Mouse (Mus musculus) MEL (cell line): ENCODE measurements around the gene Atp8a1. TPM values are rescaled to one million over a fixed set of nuclear protein-coding genes. Genes with fewer than 3 reads are reported as not detected.

Source experiments
- DNase-seq: peaks from one replicate; pipeline ENCODE4 v3.0.0; 2011; ENCODE audit warnings: low read depth, low spot score
- H3K27ac ChIP-seq: 2 replicates; pipeline ENCODE4 v1.5.1; 2012; ENCODE audit warnings: low read depth, mild to moderate bottlenecking, control low read depth, low read length, moderate library complexity; ENCODE audit not compliant: control insufficient read depth
- H3K27me3 ChIP-seq, 2 experiments: fragments of 150-350 bp in 1 of 2; sonication (generic) in 1 of 2; 2 replicates each; pipeline ENCODE4 v1.6.1; 2012; ENCODE audit warnings: low read length in 2 of 2, mild to moderate bottlenecking in 2 of 2, improper control_type of control experiment in 1 of 2, moderate library complexity in 1 of 2; ENCODE audit not compliant: insufficient read depth in 2 of 2, control insufficient read depth in 1 of 2
- H3K36me3 ChIP-seq, 2 experiments: 2 replicates each; pipeline ENCODE4 v1.6.1; 2012 to 2014; ENCODE audit warnings: low read length in 2 of 2, improper control_type of control experiment in 1 of 2, inconsistent platforms in 1 of 2, mild to moderate bottlenecking in 1 of 2; ENCODE audit not compliant: insufficient read depth in 2 of 2, control insufficient read depth in 1 of 2
- H3K4me1 ChIP-seq, 2 experiments: fragments of 150-350 bp in 1 of 2; sonication (generic) in 1 of 2; 2 replicates each; pipeline ENCODE4 v1.6.1; 2012; ENCODE audit warnings: low read length in 2 of 2, improper control_type of control experiment in 1 of 2, mild to moderate bottlenecking in 1 of 2; ENCODE audit not compliant: insufficient read depth in 2 of 2, control insufficient read depth in 1 of 2
- H3K4me3 ChIP-seq, 2 experiments: fragments of 150-350 bp in 1 of 2; sonication (generic) in 1 of 2; 2 replicates each; pipeline ENCODE4 v1.5.1; 2012; ENCODE audit warnings: low read depth in 2 of 2, low read length in 2 of 2, mild to moderate bottlenecking in 2 of 2, moderate library complexity in 2 of 2, control low read depth in 1 of 2, improper control_type of control experiment in 1 of 2; ENCODE audit not compliant: control insufficient read depth in 1 of 2, insufficient read depth in 1 of 2
- H3K79me2 ChIP-seq: 2 replicates; pipeline ENCODE4 v1.6.1; 2012; ENCODE audit warnings: mild to moderate bottlenecking, low read length, moderate library complexity; ENCODE audit not compliant: control insufficient read depth, poor library complexity, insufficient read depth
- H3K9ac ChIP-seq: 2 replicates; pipeline ENCODE4 v1.6.1; 2012; ENCODE audit warnings: low read depth, mild to moderate bottlenecking, control low read depth, low read length, moderate library complexity; ENCODE audit not compliant: control insufficient read depth, poor library complexity, severe bottlenecking
- H3K9me3 ChIP-seq: fragments of 150-350 bp; sonication (generic); replicated peaks from 2 replicates; pipeline ENCODE4 v1.6.1; 2012; ENCODE audit warnings: mild to moderate bottlenecking, low read length, improper control_type of control experiment, moderate library complexity; ENCODE audit not compliant: insufficient read depth
- E2F4 ChIP-seq: IDR thresholded peaks from 2 replicates; pipeline ENCODE4 v1.6.1; 2011; ENCODE audit warnings: low read depth, low read length, improper control_type of control experiment, borderline replicate concordance
- ETS1 ChIP-seq: IDR thresholded peaks from 2 replicates; pipeline ENCODE4 v1.6.1; 2012; ENCODE audit warnings: low read depth, mild to moderate bottlenecking, inconsistent platforms, low read length, improper control_type of control experiment, moderate library complexity
- GATA1 ChIP-seq: IDR thresholded peaks from 2 replicates; pipeline ENCODE4 v1.6.1; 2011; ENCODE audit warnings: low read depth, low read length, improper control_type of control experiment
- HCFC1 ChIP-seq: IDR thresholded peaks from 2 replicates; pipeline ENCODE4 v1.6.1; 2012; ENCODE audit warnings: low read depth, mild to moderate bottlenecking, inconsistent platforms, low read length, improper control_type of control experiment, moderate library complexity
- JUND ChIP-seq: IDR thresholded peaks from 2 replicates; pipeline ENCODE4 v1.6.1; 2011; ENCODE audit warnings: low read depth, mild to moderate bottlenecking, improper control_type of control experiment, low read length
- MAFK ChIP-seq: IDR thresholded peaks from 2 replicates; pipeline ENCODE4 v1.6.1; 2011; ENCODE audit warnings: low read depth, mild to moderate bottlenecking, low read length, improper control_type of control experiment, borderline replicate concordance
- MAX ChIP-seq: IDR thresholded peaks from 2 replicates; pipeline ENCODE4 v1.6.1; 2011; ENCODE audit warnings: low read length, improper control_type of control experiment
- MAZ ChIP-seq: IDR thresholded peaks from 2 replicates; pipeline ENCODE4 v1.6.1; 2012; ENCODE audit warnings: low read depth, mild to moderate bottlenecking, inconsistent platforms, low read length, improper control_type of control experiment
- MXI1 ChIP-seq: IDR thresholded peaks from 2 replicates; pipeline ENCODE4 v1.6.1; 2011; ENCODE audit warnings: mild to moderate bottlenecking, low read depth, low read length, improper control_type of control experiment
- MYB ChIP-seq: IDR thresholded peaks from 2 replicates; pipeline ENCODE4 v1.6.1; 2011; ENCODE audit warnings: mild to moderate bottlenecking, low read depth, low read length, improper control_type of control experiment
- MYC ChIP-seq: IDR thresholded peaks from 2 replicates; pipeline ENCODE4 v1.6.1; 2011; ENCODE audit warnings: low read depth, mild to moderate bottlenecking, low read length, improper control_type of control experiment, moderate library complexity
- POLR2A ChIP-seq, 2 experiments: IDR thresholded peaks; 2 replicates each; pipeline ENCODE4 v1.6.1; 2011 to 2012; ENCODE audit warnings: low read length in 2 of 2, mild to moderate bottlenecking in 2 of 2, control low read depth in 1 of 2, improper control_type of control experiment in 1 of 2, low read depth in 1 of 2, moderate library complexity in 1 of 2; ENCODE audit not compliant: control insufficient read depth in 1 of 2, insufficient read depth in 1 of 2, poor library complexity in 1 of 2
- SIN3A ChIP-seq: IDR thresholded peaks from 2 replicates; pipeline ENCODE4 v1.6.1; 2012; ENCODE audit warnings: low read length, improper control_type of control experiment, inconsistent platforms
- TAL1 ChIP-seq: IDR thresholded peaks from 2 replicates; pipeline ENCODE4 v1.6.1; 2012; ENCODE audit warnings: mild to moderate bottlenecking, inconsistent platforms, low read length, moderate library complexity, mixed read lengths
- TCF12 ChIP-seq: IDR thresholded peaks from 2 replicates; pipeline ENCODE4 v1.6.1; 2014; ENCODE audit warnings: low read depth, mild to moderate bottlenecking, inconsistent platforms, low read length, improper control_type of control experiment, moderate library complexity
- USF2 ChIP-seq, 2 experiments: IDR thresholded peaks; 2 replicates each; pipeline ENCODE4 v1.6.1; 2011 to 2012; ENCODE audit warnings: improper control_type of control experiment in 2 of 2, low read length in 2 of 2, borderline replicate concordance in 1 of 2, inconsistent platforms in 1 of 2, low read depth in 1 of 2, mild to moderate bottlenecking in 1 of 2; ENCODE audit not compliant: insufficient read depth in 1 of 2
- ZC3H11A ChIP-seq: IDR thresholded peaks from 2 replicates; pipeline ENCODE4 v1.6.1; 2012; ENCODE audit warnings: low read depth, mild to moderate bottlenecking, inconsistent platforms, low read length, improper control_type of control experiment
- ZKSCAN1 ChIP-seq: IDR thresholded peaks from 2 replicates; pipeline ENCODE4 v1.6.1; 2012; ENCODE audit warnings: low read depth, mild to moderate bottlenecking, inconsistent platforms, low read length, improper control_type of control experiment, moderate library complexity
- ZNF384 ChIP-seq: IDR thresholded peaks from 2 replicates; pipeline ENCODE4 v1.6.1; 2012; ENCODE audit warnings: low read depth, mild to moderate bottlenecking, inconsistent platforms, low read length, improper control_type of control experiment
- polyA plus RNA-seq, 2 experiments: library from polyadenylated mRNA; stranded (reverse) in 1 of 2; unstranded in 1 of 2; fragments of >175 nt in 1 of 2; fragments of >200 nt in 1 of 2; gene quantifications; 2 replicates each; pipeline versions ENCODE4 v1.2.1 to v1.2.4; 2012; ENCODE audit warnings: low replicate concordance in 2 of 2, low read depth in 1 of 2; ENCODE audit not compliant: insufficient read length in 2 of 2, insufficient read depth in 1 of 2, missing spikeins in 1 of 2
- total RNA-seq: library from RNA; depleted of rRNA; stranded (reverse); fragments of 300-350 nt; gene quantifications from 2 replicates; pipeline ENCODE4 v1.2.3, GENCODE M21; 2012

Atp8a1 gene
- total and polyA plus RNA-seq, 3 experiments, result 18.2 to 22.1 TPM; not detected in 1

- no peak for DNase-seq
- H3K27ac ChIP-seq, result no peak overlapping the region
- TF ChIP-seq POLR2A (IDR thresholded peaks at IDR 0.05; ENCODE audit: control insufficient read depth in 1 of 2, insufficient read depth in 1 of 2, low read depth in 1 of 2, low read length in 2 of 2, poor library complexity in 1 of 2) (no peak), HCFC1 (no peak), SIN3A (no peak), MAZ (no peak)
- TF ChIP-seq, all 39 proteins: peak for 0
- Histone ChIP-seq H3K9ac (no peak overlapping the region), H3K4me1 (no peaks in the 10 kb centered on the region), H3K9me3 (no peaks in the 10 kb centered on the region), H3K27me3 (no peaks in the 10 kb centered on the region), H3K4me3 (no peak overlapping the region), H3K36me3 (no peaks in the 10 kb centered on the region; a peak in 1 of 4 replicates), H3K79me2 (no peaks in the 10 kb centered on the region)
These were observed 149.1 kb downstream of the Atp8a1 start for GRCm38 (mm10) chr5:67698176-67698575.

- H3K27me3 ChIP-seq, result no peaks in the 10 kb centered on the region
- no peaks in the 10 kb centered on the region; a peak in 1 of 4 replicates for H3K36me3 ChIP-seq
- no peaks in the 10 kb centered on the region for H3K79me2 ChIP-seq
- no peak overlapping the region for H3K27ac ChIP-seq
- no peaks in the 10 kb centered on the region for H3K4me1 ChIP-seq
- no peak for DNase-seq
- H3K4me3 ChIP-seq, result no peak overlapping the region
- no peaks in the 10 kb centered on the region for H3K9me3 ChIP-seq
- no peak for TF ChIP-seq ZKSCAN1
- TF ChIP-seq MAX, result no peak
- TF ChIP-seq MYC, result no peak
- no peak for TF ChIP-seq ZNF384
- no peak for TF ChIP-seq ETS1
- TF ChIP-seq TAL1, result no peak
- H3K9ac ChIP-seq, result no peak overlapping the region
These were observed 150.3 kb downstream of the Atp8a1 start for GRCm38 (mm10) chr5:67696741-67697596.

- no peak for DNase-seq
- no peak for TF ChIP-seq MAFK
- TF ChIP-seq TCF12, result no peak
- TF ChIP-seq ZC3H11A, result no peak
- TF ChIP-seq MYB, result no peak
- no peak for TF ChIP-seq E2F4
- TF ChIP-seq JUND, result no peak
- TF ChIP-seq USF2 (IDR thresholded peaks at IDR 0.05; ENCODE audit: borderline replicate concordance in 1 of 2, insufficient read depth in 1 of 2, low read depth in 1 of 2, low read length in 2 of 2), result no peak
- TF ChIP-seq GATA1, result no peak
- TF ChIP-seq ETS1, result no peak
- TF ChIP-seq MXI1, result no peak
- no peaks in the 10 kb centered on the region for H3K27me3 ChIP-seq
- no peaks in the 10 kb centered on the region for H3K4me1 ChIP-seq
- no peak overlapping the region for H3K27ac ChIP-seq
- no peak overlapping the region for H3K9ac ChIP-seq
- no peaks in the 10 kb centered on the region for H3K9me3 ChIP-seq
- no peaks in the 10 kb centered on the region for H3K79me2 ChIP-seq
- H3K36me3 ChIP-seq, result peaks cover 0 to 3% of the 10 kb centered on the region in 2 experiments; a peak in 2 of 4 replicates
- H3K4me3 ChIP-seq, result no peak overlapping the region
These were observed 152.1 kb downstream of the Atp8a1 start for GRCm38 (mm10) chr5:67695055-67695710.
